Mouse (Mus musculus): ENCODE data around the gene Slc5a12.

DNA sequence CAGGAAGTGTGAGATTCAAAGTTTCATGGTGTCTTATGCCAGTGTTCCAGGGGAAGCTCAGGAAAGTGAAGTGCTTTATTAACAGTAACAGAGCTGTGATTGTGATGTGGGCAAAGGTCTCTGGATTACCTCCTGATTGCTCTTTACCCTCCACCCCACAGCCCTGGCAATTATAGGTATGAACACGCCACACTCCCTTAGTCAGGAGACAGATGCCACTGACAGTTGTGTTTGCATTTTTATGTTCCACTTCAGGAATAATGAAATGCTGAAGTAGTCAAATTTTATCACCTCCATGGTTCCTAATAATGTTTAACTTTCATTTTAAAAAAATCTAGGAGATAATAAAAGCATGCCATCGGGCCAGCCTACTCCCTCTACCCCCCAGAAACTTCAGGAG is at the start of gene Slc5a12:
- TF ChIP-seq CTCF (IDR thresholded peaks at IDR 0.05) (no peak), EP300 (IDR thresholded peaks at IDR 0.05) (no peak)

Measured in lung, postnatal 0 days (tissue).